Mouse (Mus musculus): ENCODE measurements at regions not wholly inside any gene's neighbourhood (a gene's known extent, or its start where the extent isn't known, plus 50 kb on each side); places are given as distances from the start of the nearest gene placed in this dataset.

- DNase-seq (ENCODE audit: low spot score in 2 of 2): no peak
- intact Hi-C loops (cut with DNase I): no loop called here
Measured at GRCm38 (mm10) chr5:64667053-64667452, 136.1 kb upstream of the Klf3 start.

- DNase-seq (ENCODE audit: low spot score in 2 of 2): no peak
- intact Hi-C loops (cut with DNase I): no loop called here
Measured at GRCm38 (mm10) chr5:64673861-64674260, 129.3 kb upstream of the Klf3 start.

- no peak for DNase-seq (ENCODE audit: low spot score in 2 of 2)
- intact Hi-C loops (cut with DNase I): no loop called here
Measured at GRCm38 (mm10) chr5:64676214-64676945, 126.8 kb upstream of the Klf3 start.

- DNase-seq (ENCODE audit: low spot score in 2 of 2): no peak
- intact Hi-C loops (cut with DNase I): no loop called here
Measured at GRCm38 (mm10) chr5:64676946-64677588, 126.1 kb upstream of the Klf3 start.

- DNase-seq (ENCODE audit: low spot score in 2 of 2): no peak
- intact Hi-C loops (cut with DNase I): no loop called here
Measured at GRCm38 (mm10) chr5:64678706-64679105, 124.5 kb upstream of the Klf3 start.

- intact Hi-C loops (cut with DNase I): no loop called here
- DNase-seq (ENCODE audit: low spot score in 2 of 2): no peak
Measured at GRCm38 (mm10) chr5:64679996-64680625, 123.1 kb upstream of the Klf3 start.

GRCm38 (mm10) chr5:64681161-64681560, 122.0 kb upstream of the Klf3 start:
- intact Hi-C loops (cut with DNase I): no loop called here
- no peak for DNase-seq (ENCODE audit: low spot score in 2 of 2)

GRCm38 (mm10) chr5:64682326-64682845, 120.8 kb upstream of the Klf3 start:
- DNase-seq (ENCODE audit: low spot score in 2 of 2): no peak
- intact Hi-C loops (cut with DNase I): no loop called here

- intact Hi-C loops (cut with DNase I): no loop called here
- DNase-seq (ENCODE audit: low spot score in 2 of 2): no peak
Measured at GRCm38 (mm10) chr5:64683419-64683818, 119.8 kb upstream of the Klf3 start.

- intact Hi-C loops (cut with DNase I): no loop called here
Measured at GRCm38 (mm10) chr5:64684275-64684674, 118.9 kb upstream of the Klf3 start.

GRCm38 (mm10) chr5:64690148-64690547, 113.0 kb upstream of the Klf3 start:
- intact Hi-C loops (cut with DNase I): no loop called here
- no peak for DNase-seq (ENCODE audit: low spot score in 2 of 2)

More at GRCm38 (mm10) chr5:64684275-64684674, 118.9 kb upstream of the Klf3 start:
- DNase-seq (ENCODE audit: low spot score in 2 of 2): no peak

- DNase-seq (ENCODE audit: low spot score in 2 of 2): no peak
- intact Hi-C loops (cut with DNase I): no loop called here
Measured at GRCm38 (mm10) chr5:64691406-64692100, 111.6 kb upstream of the Klf3 start.

GRCm38 (mm10) chr5:64692335-64692734, 110.9 kb upstream of the Klf3 start:
- intact Hi-C loops (cut with DNase I): no loop called here

GRCm38 (mm10) chr5:64693616-64694015, 109.6 kb upstream of the Klf3 start:
- intact Hi-C loops (cut with DNase I): no loop called here
- DNase-seq (ENCODE audit: low spot score in 2 of 2): no peak

More at GRCm38 (mm10) chr5:64692335-64692734, 110.9 kb upstream of the Klf3 start:
- no peak for DNase-seq (ENCODE audit: low spot score in 2 of 2)

GRCm38 (mm10) chr5:64694606-64695005, 108.6 kb upstream of the Klf3 start:
- intact Hi-C loops (cut with DNase I): no loop called here
- DNase-seq (ENCODE audit: low spot score in 2 of 2): no peak

- no peak for DNase-seq (ENCODE audit: low spot score in 2 of 2)
- intact Hi-C loops (cut with DNase I): no loop called here
Measured at GRCm38 (mm10) chr5:64696099-64696498, 107.1 kb upstream of the Klf3 start.

- intact Hi-C loops (cut with DNase I): no loop called here
- DNase-seq (ENCODE audit: low spot score in 2 of 2): no peak
Measured at GRCm38 (mm10) chr5:64697466-64697865, 105.7 kb upstream of the Klf3 start.

GRCm38 (mm10) chr5:64698458-64699116, 104.6 kb upstream of the Klf3 start:
- DNase-seq (ENCODE audit: low spot score in 2 of 2): no peak
- intact Hi-C loops (cut with DNase I): no loop called here

GRCm38 (mm10) chr5:64700030-64700429, 103.2 kb upstream of the Klf3 start:
- DNase-seq (ENCODE audit: low spot score in 2 of 2): no peak
- intact Hi-C loops (cut with DNase I): loop anchor here (5.0 to 10.0 kb wide), 2 partner anchors 102 to 315 kb away; partner anchors contain the start of gene Klf3

Measured in left cerebral cortex, postnatal 36 days (tissue).